Mouse (Mus musculus): Measurements from ENCODE around the gene Pold1. TPM values are rescaled to one million over a fixed set of nuclear protein-coding genes. Genes with fewer than 3 reads are reported as not detected.
A peak's percentile ranks its signal among the peaks of the same experiment; 100 is the strongest.

The Pold1 gene
- polyA plus RNA-seq, 1 experiment from 2014 or later: 94.3 TPM

DNA sequence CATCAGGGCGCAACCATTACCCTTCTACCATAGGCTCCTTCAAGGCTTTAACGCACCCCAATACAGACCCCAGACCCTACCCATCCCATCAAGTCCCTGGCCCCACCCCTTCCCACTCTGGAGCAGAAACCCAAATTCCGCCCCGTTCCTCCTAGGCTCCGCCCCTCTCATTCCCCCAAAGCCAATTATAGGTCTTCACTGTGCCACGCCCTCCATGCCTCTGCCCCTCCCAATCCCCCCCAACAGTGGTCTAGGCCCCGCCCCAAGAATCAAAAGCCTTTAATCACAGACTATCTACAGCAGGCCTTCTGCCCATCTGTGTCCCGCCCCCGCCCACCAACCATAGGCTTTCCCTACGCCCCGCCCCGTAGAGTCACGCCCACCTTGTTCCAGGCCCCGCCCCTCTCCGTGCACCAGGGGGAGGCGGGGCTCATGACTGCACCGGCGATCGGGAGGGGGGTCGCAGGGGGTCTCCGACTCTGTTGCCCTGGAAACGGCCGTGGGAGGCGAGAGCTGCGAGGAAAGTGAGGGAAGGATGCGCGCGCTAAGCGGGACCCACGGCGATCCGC is 4.6 kb upstream of the Pold1 start:
- peaks cover 37% of the 10 kb centered on the region for H3K4me1 ChIP-seq
- WGBS (ENCODE audit: insufficient replicate concordance): under 1% methylated on average over 32 of the region's 32 CpGs
- peak overlapping the region; percentile 84 for H3K4me3 ChIP-seq
- peak overlapping the region; percentile 78 for H3K9ac ChIP-seq
- no peaks in the 10 kb centered on the region for H3K9me3 ChIP-seq (replicated peaks)
- ATAC-seq: peak; percentile 62
- H3K36me3 ChIP-seq: peaks cover 35% of the 10 kb centered on the region
- H3K27me3 ChIP-seq (replicated peaks): no peaks in the 10 kb centered on the region; the same call in 1 of the 2 replicates
- H3K4me2 ChIP-seq: peak overlapping the region; percentile 76
- H3K27ac ChIP-seq: peak overlapping the region; percentile 97

DNA sequence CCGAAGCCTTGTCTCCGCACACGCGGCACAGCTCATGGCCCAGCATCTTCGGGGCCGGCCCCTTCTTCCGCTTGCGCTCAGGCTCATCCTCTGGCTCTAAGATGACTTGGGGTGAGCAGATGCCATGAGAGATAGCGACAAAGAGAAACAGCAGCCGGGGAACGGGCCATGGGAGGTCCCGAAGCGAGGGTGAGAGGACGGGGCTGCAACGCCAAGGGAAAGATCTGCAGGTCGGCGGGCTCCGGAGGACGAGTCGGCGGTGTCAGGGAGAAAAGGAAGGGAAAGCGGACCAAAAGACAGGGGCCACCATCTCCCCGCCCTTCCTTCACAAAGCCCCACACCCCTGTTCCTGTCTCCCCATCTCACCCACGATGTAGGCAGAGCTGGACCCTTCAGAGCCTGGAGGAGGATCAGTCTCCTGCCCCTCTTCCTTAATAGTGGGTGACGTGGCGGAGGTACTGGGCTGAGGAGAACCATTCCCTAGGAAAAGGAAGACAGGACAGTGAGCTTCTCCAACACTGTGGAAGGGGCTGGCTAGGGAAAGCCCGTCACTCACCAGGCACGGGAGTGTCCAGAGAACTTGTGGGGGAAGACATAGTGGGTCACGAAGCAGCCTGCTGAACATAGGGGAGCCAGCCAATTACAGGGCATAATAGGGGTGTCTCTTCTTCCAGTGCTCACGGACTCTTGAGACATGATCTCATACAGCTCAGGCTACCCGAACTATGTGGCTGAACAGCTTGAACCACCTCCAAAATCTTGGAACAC is 3.7 kb upstream of the Pold1 start:
- H3K9ac ChIP-seq: peak overlapping the region; percentile 36; the same call in 1 of the 2 replicates
- H3K4me1 ChIP-seq: peaks cover 43% of the 10 kb centered on the region
- H3K36me3 ChIP-seq: peaks cover 35% of the 10 kb centered on the region
- H3K27me3 ChIP-seq (replicated peaks): no peaks in the 10 kb centered on the region; the same call in 1 of the 2 replicates
- H3K4me3 ChIP-seq: peak overlapping the region; percentile 84
- peak overlapping the region; percentile 97 for H3K27ac ChIP-seq
- ATAC-seq: no peak
- no peaks in the 10 kb centered on the region for H3K9me3 ChIP-seq (replicated peaks)
- peak overlapping the region; percentile 76 for H3K4me2 ChIP-seq
- 86% methylated on average over 31 of the region's 31 CpGs for WGBS (ENCODE audit: insufficient replicate concordance)

DNA sequence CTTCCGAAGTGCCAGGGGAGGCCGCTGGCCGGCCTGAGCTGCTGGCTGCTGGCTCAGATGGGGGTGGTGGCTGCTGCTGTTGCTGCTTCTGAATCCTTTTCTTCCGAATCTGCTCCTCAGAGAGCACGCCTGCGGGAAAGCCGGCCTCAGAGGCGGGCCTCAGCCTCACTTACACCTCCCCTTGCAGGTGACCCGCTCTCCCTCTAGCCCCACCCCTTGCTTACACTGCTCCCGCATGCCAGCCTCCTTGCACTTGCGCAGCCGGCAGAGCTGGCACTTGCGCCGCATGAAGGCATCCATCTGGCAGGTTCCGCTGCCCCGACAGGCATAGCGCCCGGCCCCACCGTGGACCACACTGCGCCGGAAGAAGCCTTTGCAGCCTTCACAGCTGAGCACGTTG is 3.1 kb upstream of the Pold1 start:
- Histone ChIP-seq H3K9me3 (replicated peaks) (no peaks in the 10 kb centered on the region), H3K27me3 (replicated peaks) (no peaks in the 10 kb centered on the region; the same call in 1 of the 2 replicates), H3K4me3 (no peak overlapping the region), H3K27ac (no peak overlapping the region), H3K4me1 (peaks cover 43% of the 10 kb centered on the region), H3K36me3 (peaks cover 39% of the 10 kb centered on the region), H3K4me2 (no peak overlapping the region), H3K9ac (no peak overlapping the region)
- WGBS (ENCODE audit: insufficient replicate concordance): 84% methylated on average over 22 of the region's 22 CpGs
- no peak for ATAC-seq

DNA sequence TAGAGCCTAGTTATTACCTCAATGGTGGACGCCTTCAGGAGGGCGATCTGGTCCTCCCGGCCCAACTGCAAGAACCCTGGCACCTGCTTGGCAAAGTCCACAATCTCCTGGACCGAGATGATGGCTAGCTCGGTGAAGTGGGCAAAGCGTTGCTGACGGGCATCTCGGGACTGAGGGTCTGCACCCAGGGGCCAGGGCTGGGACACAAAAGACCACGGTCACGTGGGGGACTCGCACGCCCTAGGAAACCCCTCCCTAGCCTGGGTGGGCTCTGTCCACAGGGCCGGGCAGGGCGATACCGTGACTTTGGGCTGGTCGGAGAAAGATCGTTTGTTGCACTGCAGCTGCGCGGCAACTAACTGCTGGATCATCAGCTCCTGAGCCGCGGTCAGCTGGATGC is 2.7 kb upstream of the Pold1 start:
- Histone ChIP-seq H3K9ac (no peak overlapping the region), H3K9me3 (replicated peaks) (no peaks in the 10 kb centered on the region), H3K4me1 (peaks cover 41% of the 10 kb centered on the region), H3K4me3 (no peak overlapping the region), H3K4me2 (no peak overlapping the region), H3K27me3 (replicated peaks) (no peaks in the 10 kb centered on the region; the same call in 1 of the 2 replicates), H3K27ac (no peak overlapping the region), H3K36me3 (peaks cover 43% of the 10 kb centered on the region)
- WGBS (ENCODE audit: insufficient replicate concordance): 92% methylated on average over 21 of the region's 21 CpGs
- ATAC-seq: no peak

DNA sequence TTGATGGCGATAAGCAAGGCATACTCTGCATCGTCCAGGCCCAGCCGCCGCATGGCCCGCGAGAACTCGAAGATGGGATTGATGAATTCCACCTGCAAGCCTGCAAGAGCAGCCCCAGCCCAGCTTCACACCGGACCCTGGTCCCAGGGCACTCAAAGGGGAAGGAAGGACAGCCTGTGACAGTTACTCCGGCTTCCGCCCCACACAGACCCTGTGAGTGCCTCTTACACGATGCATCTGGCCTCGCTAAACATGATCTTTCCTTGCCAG is 1.7 kb upstream of the Pold1 start:
- Histone ChIP-seq H3K4me2 (no peak overlapping the region), H3K9me3 (replicated peaks) (no peaks in the 10 kb centered on the region), H3K4me1 (peaks cover 39% of the 10 kb centered on the region), H3K27ac (no peak overlapping the region), H3K27me3 (replicated peaks) (no peaks in the 10 kb centered on the region), H3K4me3 (no peak overlapping the region), H3K9ac (no peak overlapping the region), H3K36me3 (peaks cover 52% of the 10 kb centered on the region)
- 88% methylated on average over 12 of the region's 12 CpGs for WGBS (ENCODE audit: insufficient replicate concordance)
- no peak for ATAC-seq

DNA sequence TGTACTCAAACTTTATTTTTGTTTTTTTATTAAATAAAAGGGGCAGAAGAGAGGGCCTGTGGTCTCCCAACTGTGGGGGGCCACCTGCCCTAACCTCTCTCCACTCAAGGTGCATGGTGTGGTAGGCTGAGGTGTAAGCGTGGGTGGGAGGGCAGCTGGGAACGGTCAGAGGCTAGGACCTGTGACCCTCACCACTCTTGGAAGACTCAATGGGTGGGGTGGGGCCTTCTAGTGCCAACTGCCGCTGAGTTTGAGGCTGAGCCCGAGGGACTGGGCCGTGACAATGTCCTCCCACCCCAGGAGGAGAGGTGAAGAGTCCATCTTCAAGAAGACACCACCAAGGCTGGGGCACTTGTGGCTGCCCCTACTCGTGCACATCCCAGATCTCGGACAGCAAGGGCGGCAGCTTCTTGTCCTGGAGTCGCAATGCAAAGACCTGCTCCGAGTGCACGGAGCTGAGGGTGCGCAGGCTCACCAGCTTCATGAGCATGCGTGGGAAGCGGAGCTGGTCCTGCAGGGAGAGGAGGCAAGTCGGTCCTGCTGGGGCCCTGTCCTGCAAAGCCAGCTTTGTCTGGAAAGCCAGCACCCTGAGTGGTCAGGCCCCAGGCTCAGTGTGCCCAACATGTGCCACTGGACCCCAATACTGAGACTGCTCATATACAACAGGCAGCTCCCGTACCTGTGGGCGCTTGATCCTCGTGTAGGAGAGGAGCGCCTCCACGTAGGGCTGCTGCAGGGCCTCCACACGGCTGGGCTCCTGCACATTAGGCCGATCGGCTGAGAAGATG is 1.2 kb upstream of the Pold1 start:
- Histone ChIP-seq H3K4me2 (no peak overlapping the region), H3K36me3 (peaks cover 57% of the 10 kb centered on the region), H3K9me3 (replicated peaks) (no peaks in the 10 kb centered on the region), H3K27me3 (replicated peaks) (no peaks in the 10 kb centered on the region), H3K9ac (no peak overlapping the region), H3K27ac (no peak overlapping the region), H3K4me3 (no peak overlapping the region), H3K4me1 (peaks cover 39% of the 10 kb centered on the region)
- ATAC-seq: no peak
- WGBS (ENCODE audit: insufficient replicate concordance): 89% methylated on average over 23 of the region's 23 CpGs

DNA sequence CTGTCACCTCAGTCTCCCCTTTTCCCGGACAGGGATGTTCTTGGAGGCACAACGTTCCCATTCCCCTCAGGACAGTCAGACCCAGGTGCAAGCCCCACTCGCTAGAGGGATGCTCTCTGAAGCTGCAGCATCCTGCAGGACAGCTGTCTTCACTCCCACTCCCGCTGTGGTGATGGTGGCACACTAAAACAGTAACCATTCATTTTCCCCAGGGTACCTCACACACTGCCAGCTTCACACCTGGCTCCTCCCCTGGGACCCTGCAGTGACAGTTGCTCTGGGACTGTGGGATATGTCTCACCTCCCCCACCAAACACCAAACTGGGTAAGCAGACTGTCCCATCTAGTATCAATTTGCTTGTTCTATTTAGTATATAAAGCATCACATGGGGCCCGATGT is 924 bp downstream of the Pold1 start:
- peak overlapping the region; percentile 91 for H3K27ac ChIP-seq
- peak overlapping the region; percentile 76 for H3K4me3 ChIP-seq
- peak overlapping the region; percentile 76 for H3K9ac ChIP-seq
- H3K4me1 ChIP-seq: peaks cover 25% of the 10 kb centered on the region
- H3K27me3 ChIP-seq (replicated peaks): no peaks in the 10 kb centered on the region
- ATAC-seq: no peak
- peak overlapping the region; percentile 94 for H3K4me2 ChIP-seq
- no peaks in the 10 kb centered on the region for H3K9me3 ChIP-seq (replicated peaks)
- peaks cover 72% of the 10 kb centered on the region for H3K36me3 ChIP-seq
- WGBS (ENCODE audit: insufficient replicate concordance): 21% methylated on average over 5 of the region's 5 CpGs

DNA sequence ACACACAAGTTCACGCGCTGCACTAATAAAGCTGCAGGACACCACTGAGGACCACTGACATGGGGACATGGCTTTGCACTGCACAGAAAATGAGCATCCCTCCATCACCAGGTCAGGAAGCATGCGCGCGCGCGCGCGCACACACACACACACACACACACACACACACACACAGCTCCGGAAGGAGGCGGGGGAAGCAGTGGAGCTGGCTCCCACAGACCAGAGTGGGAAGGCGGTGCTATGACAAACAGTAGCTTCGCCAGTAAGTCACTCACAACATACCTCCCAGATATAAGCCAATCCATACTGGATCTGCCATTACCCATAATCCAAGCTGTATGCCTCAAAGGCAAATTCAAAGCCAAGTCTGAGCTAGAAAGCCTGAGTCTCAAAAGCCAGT is 1.6 kb downstream of the Pold1 start:
- peak overlapping the region; percentile 76 for H3K9ac ChIP-seq
- H3K9me3 ChIP-seq (replicated peaks): no peaks in the 10 kb centered on the region
- 94% methylated on average over 13 of the region's 13 CpGs for WGBS (ENCODE audit: insufficient replicate concordance)
- H3K4me3 ChIP-seq: peak overlapping the region; percentile 76
- H3K4me1 ChIP-seq: peaks cover 19% of the 10 kb centered on the region
- H3K27ac ChIP-seq: peak overlapping the region; percentile 91
- peaks cover 72% of the 10 kb centered on the region for H3K36me3 ChIP-seq
- H3K4me2 ChIP-seq: peak overlapping the region; percentile 94
- no peak for ATAC-seq
- H3K27me3 ChIP-seq (replicated peaks): no peaks in the 10 kb centered on the region

DNA sequence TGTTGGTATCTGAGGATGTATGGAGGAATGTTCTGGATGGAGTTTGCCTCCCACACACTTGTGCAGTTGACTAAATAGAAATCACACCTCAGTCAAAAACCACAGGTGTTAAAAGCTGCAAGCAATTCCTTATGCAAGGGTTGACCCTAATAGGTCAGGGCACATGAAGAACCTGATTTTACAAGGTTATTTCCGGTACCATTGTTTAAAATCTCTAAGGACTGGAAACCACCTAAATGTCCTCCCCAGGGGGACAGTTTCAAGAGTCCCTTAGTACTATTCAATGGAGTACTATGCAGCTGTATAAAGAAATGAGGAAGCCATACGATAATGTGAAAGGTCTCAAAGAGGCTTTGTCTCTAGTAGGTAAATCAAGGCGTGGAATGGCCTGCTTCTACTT is 2.4 kb downstream of the Pold1 start:
- Histone ChIP-seq H3K9ac (no peak overlapping the region; the same call in 1 of the 2 replicates), H3K4me1 (peaks cover 19% of the 10 kb centered on the region), H3K27ac (no peak overlapping the region), H3K4me3 (no peak overlapping the region), H3K36me3 (peaks cover 72% of the 10 kb centered on the region), H3K9me3 (replicated peaks) (no peaks in the 10 kb centered on the region), H3K4me2 (no peak overlapping the region; the same call in 1 of the 2 replicates), H3K27me3 (replicated peaks) (no peaks in the 10 kb centered on the region)
- WGBS (ENCODE audit: insufficient replicate concordance): 96% methylated on average over 3 of the region's 3 CpGs
- no peak for ATAC-seq

DNA sequence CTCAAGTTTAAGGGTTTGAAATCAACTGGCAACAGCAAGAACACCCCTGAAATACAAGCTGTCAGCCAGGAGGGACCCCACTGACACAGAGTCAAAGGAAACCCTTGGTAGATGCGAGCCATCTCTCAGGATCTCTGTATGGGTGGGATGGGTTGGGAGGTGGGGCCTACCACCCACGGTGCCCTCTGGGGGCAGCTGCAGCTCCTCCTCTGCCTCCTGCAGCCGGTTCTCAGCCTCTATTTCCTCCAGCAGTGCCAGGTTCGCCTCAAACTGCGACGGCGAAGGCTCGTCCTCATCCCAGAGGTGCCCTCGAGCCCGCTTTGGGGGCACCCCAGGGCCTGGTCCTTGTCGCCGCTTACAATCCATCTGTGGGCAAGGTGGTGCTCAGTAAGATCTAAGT is 5.6 kb downstream of the Pold1 start:
- WGBS (ENCODE audit: insufficient replicate concordance): 86% methylated on average over 12 of the region's 12 CpGs
- Histone ChIP-seq H3K9ac (no peak overlapping the region), H3K36me3 (peaks cover 84% of the 10 kb centered on the region), H3K27me3 (replicated peaks) (no peaks in the 10 kb centered on the region), H3K4me3 (no peak overlapping the region), H3K4me2 (no peak overlapping the region), H3K27ac (no peak overlapping the region), H3K9me3 (replicated peaks) (no peaks in the 10 kb centered on the region), H3K4me1 (peaks cover 15% of the 10 kb centered on the region)
- ATAC-seq: no peak

DNA sequence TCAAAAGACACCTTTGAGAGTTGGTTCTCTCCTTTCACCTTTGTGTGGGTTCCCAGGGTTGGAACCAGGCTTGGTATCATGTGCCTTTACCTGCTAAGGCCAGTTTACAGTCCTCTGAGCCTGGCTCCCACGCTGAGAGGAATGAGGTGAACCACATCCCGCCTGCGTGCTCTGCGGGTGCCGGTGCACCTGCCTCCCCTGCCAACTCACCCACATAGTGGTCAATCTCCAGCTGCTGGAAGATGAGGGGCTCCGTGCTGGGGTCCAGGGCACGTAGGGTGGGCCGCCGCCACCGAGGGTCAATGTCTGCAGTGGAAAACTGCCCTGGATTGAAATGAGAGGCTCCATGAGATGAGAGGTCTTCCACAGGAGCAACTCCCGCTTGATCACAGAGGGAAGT is 6.1 kb downstream of the Pold1 start:
- Histone ChIP-seq H3K4me3 (no peak overlapping the region), H3K9me3 (replicated peaks) (no peaks in the 10 kb centered on the region), H3K27me3 (replicated peaks) (no peaks in the 10 kb centered on the region), H3K9ac (no peak overlapping the region), H3K27ac (no peak overlapping the region), H3K36me3 (peaks cover 89% of the 10 kb centered on the region), H3K4me1 (peaks cover 10% of the 10 kb centered on the region), H3K4me2 (no peak overlapping the region)
- ATAC-seq: no peak
- WGBS (ENCODE audit: insufficient replicate concordance): 88% methylated on average over 11 of the region's 11 CpGs

Measured in liver, embryonic 12.5 days (tissue).